Mouse (Mus musculus) ovary, adult 10 weeks (tissue): ENCODE results near the gene 4930568D16Rik. TPM values are rescaled to one million over a fixed set of nuclear protein-coding genes. Genes with fewer than 3 reads are reported as not detected.

Source experiments
- polyA plus RNA-seq: library from polyadenylated mRNA; stranded (reverse); fragments of 350-450 nt; fragmentation: Illumina TruSeq; extraction: RNeasy Lipid Tissue Mini Kit (QIAGEN cat#74804); gene quantifications from one replicate; pipeline ENCODE4 v1.2.3, GENCODE M21; 2014

Gene 4930568D16Rik
- not detected for polyA plus RNA-seq

GRCm38 (mm10) chr2:35367629-35368028, at the start of gene 4930568D16Rik:
Gene 4930568D16Rik (minus strand): TSS chr2:35367729.

GRCm38 (mm10) chr2:35397096-35397495, 29.6 kb upstream of the 4930568D16Rik start, which contains the start of gene 4930402F06Rik:
Gene 4930402F06Rik (minus strand): TSS chr2:35397175.

GRCm38 (mm10) chr2:35336388-35337280, 30.9 kb downstream of the 4930568D16Rik start, which contains the start of gene Stom:
Gene Stom (minus strand): TSS chr2:35336976.

Other genes with a start within 250 kb of the 4930568D16Rik start
- gene Rab14, start 166.6 kb downstream of the 4930568D16Rik start, polyA plus RNA-seq, result 408 TPM
- gene Gsn, start 111.3 kb downstream of the 4930568D16Rik start, polyA plus RNA-seq, result 21.4 TPM
- gene Stom, start 30.8 kb downstream of the 4930568D16Rik start, polyA plus RNA-seq, result 81.5 TPM
- not detected for gene 4930402F06Rik, start 29.4 kb upstream of the 4930568D16Rik start, polyA plus RNA-seq
- gene Ggta1, start 95.5 kb upstream of the 4930568D16Rik start, polyA plus RNA-seq, result 31.9 TPM
- gene Dab2ip, start 190.5 kb upstream of the 4930568D16Rik start, polyA plus RNA-seq, result 1.8 TPM